Mouse (Mus musculus) urinary bladder, adult 18-20 months (tissue): ENCODE data around the gene Ifnar1.
"Not testable (repeated sequence)": the region's sequence is repeated elsewhere in the genome, so short reads cannot be mapped to it uniquely, and the experiment has no call there.

Source experiments
- DNase-seq, 2 experiments: peaks; one replicate each; pipeline ENCODE4 v3.0.0; 2022; ENCODE audit warnings: low spot score in 2 of 2, mixed read lengths in 2 of 2

Ifnar1 gene

DNA sequence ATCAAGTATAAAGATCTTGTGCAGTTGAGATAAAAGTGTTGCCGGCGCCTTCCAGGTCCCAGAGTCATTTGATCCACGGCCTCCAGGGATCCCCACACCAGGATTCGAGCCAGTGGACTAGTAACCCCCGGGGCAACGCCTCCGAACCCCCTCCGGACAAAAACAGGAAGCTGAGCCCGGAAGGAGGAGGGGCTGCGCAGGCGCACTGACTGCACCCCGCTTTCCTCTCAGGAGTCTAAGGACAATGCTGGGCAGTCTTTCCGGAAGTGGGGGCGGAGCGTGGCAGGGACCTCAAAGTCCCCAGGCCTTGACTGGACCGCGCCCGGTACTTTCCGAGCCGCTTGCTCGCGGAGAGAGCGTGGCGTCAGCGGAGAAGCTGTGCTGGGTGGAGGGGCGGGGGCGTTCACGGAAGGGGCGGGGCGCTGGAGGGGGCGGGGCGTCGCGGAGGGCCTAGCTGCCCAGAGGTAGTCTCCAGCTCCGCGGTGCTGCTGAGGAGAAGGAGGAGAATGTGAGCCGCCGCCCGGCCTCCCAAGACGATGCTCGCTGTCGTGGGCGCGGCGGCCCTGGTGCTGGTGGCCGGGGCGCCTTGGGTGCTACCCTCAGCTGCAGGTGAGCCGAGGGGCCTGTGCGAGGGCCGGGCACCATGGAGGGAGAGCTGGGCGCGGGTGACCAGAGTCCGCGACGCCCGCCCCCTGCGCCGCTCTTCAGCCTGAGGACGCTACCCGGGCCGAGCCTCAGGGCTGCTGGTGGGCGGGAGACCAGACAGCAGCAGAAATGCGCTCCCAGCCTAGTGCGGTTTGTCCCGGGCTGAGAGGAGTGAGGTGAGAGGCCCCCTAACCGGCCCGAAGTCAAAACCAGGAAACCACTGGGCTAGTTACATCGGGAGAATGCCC is at the start of gene Ifnar1:
TSS of gene Ifnar1 (plus strand) at position 431 of the 893 bp plus-strand sequence.
- DNase-seq = peak; percentile 96 to 100

DNA sequence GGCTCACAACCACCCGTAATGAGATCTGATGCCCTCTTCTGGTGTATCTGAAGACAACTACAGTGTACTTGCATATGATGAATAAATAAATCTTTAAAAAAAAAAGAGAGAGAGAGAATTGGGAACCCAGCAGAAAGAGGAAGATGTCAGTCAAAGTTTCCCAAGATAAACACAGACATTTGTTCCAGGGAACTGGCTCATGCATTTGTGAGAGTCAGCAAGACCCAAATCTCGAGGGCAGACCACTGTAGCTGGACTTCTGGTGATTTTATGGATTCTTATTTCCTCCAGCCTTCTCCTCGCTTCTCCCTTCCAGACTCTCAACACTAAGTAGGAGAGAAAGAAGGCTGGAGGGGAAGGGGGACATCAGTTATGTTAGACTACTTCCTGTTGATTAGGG is 47.0 kb upstream of the Ifnar1 start:
- no peak for DNase-seq

DNA sequence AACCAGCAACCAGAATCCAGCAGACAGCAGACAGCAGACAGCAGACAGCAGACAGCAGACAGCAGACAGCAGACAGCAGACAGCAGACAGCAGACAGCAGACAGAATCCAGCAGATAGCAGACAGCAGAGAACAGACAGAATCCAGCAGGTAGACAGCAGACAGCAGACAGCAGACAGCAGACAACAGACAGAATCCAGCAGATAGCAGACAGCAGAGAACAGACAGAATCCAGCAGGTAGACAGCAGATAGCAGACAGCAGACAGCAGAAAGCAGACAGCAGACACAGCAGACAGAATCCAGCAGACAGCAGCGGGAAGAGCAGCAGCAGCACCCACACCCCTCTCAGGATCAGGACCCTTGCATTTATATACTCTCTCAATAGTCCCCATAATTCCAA is 46.4 kb upstream of the Ifnar1 start:
- DNase-seq = not testable (repeated sequence)

DNA sequence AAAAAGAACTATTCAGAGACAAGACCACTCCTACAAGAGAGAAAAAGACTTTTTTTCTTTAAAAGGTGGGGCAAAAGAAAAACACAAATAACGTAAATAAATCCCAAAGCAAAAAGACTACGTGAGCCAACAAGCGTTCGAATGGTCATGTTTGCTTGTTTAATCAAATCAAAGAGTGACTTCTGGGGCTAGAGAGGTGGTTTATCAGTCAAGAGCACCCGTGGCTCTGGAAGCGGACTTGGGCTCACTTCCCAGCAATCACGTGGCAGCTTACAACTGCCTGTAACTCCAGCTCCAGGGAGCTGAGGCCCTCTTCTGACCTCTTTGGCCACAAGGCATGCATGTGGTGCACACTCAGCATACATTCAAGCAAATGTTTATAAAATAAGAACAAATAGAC is 43.7 kb upstream of the Ifnar1 start:
- no peak for DNase-seq

DNA sequence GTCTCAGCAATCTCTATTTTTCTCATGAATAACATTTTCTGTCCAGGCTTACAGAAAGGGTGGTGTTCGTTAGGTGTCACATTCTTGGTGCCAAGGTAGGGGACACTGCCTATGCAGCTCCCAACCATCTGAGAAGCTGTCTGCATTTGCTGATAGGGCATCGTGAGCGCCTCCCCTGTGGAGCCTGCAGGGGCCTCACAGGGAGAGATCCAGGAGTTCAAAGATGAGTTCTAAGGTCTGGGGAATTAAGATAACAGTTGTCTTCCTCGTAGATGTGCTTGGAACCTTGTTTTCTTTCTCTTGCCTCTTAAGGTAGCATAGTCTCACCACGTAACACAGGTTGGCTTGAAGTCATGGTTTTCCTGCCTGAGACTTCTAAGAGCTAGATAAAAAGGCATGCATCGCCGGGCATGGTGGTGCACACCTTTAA is 43.2 kb upstream of the Ifnar1 start:
- DNase-seq = no peak

DNA sequence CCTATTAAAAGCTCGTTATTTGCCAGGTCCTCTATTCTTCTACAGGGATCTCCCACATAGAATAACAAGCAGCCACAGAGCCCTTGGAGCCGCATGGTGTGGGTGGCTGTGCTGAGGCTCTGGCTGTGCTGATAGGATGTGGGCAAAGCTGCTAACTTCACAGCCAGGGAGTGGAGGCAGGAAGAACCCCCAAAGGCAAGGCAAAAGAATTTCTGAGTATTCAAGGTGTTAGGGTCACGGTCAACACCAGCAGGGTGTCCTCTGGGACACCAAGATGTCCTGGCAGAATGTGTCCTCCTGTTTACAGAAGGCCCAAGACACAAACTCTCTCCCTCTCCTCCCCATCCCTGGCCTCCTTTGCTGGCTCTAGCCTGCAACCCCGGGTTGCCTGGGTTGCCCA is 42.6 kb upstream of the Ifnar1 start:
- no peak for DNase-seq

DNA sequence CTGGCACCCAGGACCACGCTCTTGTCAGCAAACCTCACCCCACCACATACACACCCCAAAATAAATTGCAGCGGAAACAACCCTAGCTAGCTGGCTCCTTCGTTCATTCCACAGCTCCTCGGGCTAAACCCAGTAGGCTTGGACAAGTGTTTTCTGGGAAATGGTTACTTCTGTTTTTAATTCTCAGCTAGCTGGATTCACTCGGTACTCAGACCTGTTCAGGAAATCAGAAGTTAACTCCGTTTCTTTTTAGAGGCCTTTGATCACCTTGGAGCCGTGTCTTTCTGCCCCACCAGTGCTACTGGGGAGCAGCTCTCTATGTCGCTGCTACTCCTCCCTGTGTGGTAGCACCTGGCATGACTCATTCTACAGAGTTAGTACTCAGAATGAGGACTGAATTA is 41.8 kb upstream of the Ifnar1 start:
- no peak for DNase-seq

DNA sequence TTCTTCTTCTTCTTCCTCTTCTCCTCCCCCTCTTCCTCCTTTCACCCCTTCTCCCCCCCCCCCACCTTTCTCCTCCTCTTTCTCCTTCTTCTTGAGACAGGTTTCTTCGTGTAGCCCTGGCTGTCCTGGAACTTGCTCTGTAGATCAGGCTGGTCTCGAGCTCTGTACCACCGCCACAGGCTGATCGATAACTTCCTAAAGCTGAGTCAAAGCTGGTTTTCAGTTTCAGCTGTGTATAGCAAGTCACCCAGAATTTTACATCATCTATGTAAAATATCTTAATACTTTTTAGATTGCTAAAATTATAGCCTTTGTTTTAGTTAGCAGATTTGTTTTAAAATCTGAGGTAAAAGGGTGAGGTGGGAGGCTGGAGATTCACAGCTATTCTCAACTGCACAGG is 40.2 kb upstream of the Ifnar1 start:
- DNase-seq = no peak

DNA sequence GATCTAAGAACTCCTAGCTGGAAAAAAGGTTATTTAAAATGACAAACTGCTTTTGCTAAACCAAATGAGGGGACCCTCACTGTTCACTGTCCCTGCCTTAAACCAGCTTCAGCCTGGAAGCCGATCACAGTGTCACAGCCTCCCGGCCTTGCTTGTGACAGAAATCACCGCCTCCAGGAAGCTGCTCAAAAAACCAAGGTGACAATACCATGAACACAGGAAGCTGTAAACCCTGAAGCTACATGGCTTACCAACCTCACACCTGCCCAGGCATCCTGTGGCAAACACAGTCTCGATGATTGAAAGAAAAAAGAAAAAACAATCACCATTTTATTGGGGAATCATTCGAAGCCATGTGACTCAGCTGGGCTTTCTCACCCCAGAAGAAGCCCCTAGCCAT is 39.5 kb upstream of the Ifnar1 start:
- DNase-seq = no peak

DNA sequence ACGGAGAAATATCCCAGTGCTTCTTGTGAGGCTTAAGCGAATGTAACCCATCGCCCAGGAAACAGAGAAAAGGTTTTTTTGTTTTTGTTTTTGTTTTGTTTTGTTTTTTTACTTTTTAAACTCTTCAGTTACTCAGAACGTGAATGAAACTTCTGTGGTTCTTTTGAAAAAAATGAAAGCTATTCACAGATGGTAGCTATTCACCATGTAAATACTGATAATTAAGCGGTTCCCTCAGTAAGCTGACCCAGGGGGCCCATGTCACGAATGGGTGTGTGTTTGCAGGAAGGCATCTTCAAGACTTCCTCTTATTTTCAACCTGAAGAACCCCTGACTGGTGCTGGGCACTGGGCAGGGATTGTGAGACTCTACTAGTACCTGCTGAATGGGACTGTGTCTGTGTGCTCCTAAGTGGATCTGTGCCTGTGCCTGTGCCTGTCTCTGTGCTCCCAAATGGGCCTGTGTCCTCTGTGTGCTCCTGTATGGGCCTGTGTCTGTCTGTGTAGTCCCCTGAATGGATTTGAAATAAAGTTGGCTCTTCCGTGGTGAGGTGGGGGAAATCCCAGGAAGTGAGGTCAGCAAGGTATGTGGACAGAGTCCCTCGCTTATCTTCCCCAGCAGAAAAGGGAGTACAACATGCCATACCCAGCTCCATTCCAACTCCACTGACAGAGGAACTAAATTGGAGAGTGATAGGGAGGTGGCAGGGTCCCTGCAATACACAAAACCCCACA is 38.1 kb upstream of the Ifnar1 start:
- DNase-seq = no peak

DNA sequence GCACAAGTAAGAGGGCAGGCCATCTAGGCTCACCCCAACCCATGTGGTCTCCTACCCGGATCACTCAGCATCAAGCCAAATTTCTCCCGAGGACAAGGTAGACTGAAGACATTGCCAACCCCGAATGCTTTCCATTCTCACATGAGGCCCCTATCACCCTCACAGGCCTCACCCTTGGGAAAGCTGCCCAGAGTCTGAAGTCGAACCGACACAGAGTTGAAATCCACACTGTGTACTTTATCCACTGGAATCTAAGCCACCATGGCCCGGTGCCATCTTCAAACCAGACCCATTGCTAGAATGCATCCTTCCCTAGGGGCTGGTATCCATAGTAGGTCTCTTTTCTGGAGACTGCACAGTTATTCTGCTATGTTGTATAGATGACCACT is 37.5 kb upstream of the Ifnar1 start:
- no peak for DNase-seq

DNA sequence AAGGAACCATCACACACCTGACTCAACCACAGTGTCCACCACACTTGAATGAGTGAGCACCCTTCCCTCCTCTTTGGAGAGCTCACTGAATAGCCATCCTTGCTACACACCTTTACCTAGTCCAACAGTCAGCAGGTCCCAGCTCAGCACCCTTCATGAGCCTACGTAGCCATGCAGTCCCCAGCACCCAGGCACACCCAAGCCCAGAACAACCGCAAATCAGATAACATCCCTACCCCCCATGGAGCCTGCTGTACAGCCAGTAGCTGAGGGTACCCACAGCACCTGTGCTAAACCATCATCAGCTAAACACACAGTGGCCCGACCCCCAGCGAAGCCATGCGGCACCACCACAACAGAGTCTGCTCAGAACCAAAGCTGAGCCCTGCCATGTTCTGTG is 37.0 kb upstream of the Ifnar1 start:
- no peak for DNase-seq

DNA sequence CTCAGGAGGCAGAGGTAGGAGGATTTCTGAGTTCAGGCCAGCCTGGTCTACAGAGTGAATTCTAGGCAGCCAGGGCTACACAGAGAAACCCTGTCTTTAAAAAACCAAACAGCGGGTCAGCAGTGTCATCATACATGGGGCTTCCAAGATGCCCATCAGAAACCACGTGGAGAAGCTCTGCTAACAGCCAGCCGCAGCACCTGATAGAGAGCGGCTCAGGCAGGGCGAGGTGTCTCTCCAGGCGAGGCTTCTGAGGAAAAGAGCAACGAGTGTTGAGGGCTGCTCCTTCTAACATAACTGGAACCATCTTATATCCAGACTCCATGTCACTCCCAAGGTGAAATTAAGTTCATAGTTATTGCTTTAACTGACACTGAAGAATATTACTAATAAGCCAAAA is 36.1 kb upstream of the Ifnar1 start:
- no peak for DNase-seq

DNA sequence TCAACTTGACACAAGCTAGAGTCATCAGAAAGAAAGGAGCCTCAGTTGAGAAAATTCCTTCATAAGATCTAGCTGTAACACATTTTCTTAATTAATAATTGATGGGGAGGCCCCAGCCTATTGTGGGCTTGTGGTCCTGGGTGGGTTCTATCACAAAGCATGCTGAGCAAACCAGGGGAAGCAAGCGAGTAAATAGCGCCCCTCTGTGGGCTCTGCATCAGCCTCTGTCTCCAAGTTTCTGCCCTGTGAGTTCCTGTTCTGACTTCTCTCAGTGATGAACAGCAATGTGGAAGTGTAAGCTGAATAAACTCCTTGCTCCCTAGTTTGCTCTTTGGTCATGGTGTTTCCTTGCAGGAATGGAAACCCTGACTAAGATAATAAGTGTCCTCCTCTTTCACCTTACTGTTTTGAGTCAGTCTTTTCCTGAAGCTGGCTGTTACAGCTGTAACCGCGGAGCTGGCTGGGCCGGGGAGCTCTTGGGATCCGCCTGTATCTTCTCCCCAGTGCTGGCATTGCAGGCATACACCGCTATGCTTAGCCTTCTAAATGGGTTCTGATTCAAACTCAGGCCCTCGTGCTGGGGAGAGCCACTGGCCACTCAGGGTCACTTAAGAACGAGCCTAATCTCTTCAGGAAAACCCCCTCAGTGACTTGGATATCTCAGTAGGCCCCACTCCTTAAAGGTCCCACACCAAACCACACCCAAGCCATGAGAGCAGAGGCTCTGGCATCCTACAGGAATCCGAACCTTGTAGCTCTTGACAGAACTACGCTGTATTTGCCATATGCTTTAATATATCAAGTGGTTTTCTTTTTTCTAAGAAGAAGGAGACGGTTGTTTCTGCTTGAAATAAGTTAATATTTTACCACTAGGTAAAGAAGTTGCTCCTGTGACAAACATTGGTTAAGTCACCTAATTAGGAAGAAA is 34.6 kb upstream of the Ifnar1 start:
- no peak for DNase-seq

DNA sequence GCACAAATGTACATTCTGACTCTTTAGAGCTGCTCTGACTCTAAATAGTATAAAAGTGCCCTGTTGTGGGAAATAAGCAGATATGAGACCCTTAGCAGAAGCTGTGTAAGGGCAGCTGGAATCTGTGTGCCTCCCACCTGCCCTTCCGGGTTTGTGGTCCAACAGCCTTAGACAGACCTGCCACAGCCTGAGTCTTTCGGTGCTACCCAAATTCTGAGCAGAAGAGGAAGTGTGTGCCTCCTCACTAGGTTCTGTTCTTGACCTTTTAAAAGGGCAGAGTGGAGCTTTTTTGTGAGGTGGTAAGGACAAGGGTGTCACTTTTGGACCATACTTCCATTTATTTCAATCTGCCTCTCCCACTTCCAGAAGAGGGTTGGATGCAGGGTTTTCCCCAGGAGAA is 33.1 kb upstream of the Ifnar1 start:
- DNase-seq = no peak

DNA sequence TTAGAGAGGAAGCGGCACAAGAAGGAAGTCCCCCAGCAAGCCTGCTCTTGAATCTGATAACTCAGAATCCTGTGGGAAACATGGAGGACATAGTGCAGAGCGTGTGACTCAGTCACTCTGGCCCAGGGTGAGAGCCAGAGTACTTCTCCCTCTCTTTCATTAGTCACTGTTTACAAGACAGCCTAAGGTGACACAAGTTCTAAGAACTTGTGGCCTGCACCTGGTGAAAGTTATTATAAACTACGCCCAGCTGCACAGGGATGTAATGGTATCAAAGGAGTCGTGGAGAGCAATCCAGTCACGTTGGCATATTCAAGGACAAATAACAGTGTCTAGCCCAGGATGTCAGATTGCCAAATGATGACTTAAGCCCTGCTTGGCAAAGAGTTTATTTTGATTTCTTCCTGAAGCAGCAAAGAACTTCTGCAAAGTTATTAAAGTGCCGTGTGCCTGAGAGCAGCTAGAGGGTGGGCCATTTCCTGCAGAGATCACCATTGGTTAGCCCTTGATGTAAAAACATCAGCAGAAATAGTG is 32.6 kb upstream of the Ifnar1 start:
- no peak for DNase-seq

DNA sequence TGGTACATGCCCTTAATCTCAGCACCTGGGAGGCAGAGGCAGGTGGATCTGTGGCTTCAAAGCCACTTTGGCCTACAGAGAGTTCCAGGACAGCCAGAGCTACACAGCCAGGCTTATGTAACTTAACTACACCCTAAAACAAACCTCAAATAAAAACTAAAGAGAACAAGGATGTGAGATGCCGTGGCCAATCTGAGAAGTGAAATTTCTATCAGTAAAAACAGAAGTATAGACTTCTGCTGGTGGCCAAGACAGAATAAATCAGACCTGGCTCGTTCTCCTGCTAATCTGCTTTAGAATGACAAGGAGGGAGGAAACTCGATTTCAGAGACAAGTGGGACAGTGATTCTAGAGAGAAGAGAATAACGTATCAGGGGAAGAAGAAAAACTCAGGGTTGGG is 29.2 kb upstream of the Ifnar1 start:
- no peak for DNase-seq

DNA sequence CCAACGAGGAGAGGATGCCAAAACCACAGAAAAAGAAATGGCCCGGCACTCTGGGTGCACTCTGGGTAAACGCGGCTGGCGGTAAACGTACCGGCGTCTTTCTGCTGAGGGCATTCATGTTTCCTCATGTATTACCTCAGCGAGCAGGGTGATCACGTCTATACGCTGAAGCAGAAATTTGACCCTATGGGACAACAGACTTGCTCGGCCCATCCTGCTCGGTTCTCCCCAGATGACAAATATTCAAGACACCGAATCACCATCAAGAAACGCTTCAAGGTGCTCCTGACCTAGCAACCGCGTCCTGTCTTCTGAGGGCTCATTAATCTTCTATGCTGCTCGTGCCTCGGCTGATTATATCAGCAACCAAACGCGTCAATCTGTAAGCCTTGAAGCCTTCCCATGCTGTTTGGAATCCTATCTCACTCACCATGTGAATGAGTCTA is 26.7 kb upstream of the Ifnar1 start:
- DNase-seq = no peak

DNA sequence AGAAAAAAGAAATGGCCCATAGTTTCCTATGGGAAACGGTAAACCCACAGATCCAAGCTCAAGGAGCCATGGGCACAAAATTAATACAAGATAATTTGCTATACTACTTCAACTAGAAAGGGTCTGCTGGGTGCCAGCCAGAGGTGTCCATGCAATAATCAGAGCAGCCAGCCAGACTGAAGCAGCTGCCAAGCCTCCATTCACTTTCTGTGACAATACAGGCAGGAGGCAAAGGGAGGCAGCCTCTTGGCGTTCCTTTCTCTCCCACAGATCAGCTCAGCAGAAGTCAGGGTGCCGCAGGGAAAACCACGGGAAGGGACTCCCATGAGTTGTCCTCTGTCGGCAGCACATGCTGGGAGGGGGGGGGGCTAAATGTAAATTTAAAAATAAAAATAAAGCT is 26.1 kb upstream of the Ifnar1 start:
- DNase-seq = no peak

DNA sequence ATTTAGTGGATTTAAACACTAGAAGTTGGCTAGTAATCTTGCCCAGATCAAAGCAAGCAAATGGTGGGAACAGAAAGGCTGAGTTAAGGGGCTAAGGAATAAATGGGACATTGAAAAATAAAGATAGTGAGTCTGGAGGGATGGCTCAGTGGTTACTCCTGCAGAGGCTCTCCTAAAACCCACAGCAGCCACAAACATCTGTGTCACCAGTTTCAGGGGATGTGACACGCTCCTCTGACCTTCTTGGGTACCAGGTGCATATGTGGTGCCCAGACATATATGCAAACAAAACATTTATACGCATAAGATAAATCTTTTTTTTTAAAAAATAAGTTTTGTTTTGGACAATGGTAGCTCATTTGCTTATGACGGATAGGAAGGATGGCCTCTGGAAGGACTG is 25.6 kb upstream of the Ifnar1 start:
- no peak for DNase-seq

DNA sequence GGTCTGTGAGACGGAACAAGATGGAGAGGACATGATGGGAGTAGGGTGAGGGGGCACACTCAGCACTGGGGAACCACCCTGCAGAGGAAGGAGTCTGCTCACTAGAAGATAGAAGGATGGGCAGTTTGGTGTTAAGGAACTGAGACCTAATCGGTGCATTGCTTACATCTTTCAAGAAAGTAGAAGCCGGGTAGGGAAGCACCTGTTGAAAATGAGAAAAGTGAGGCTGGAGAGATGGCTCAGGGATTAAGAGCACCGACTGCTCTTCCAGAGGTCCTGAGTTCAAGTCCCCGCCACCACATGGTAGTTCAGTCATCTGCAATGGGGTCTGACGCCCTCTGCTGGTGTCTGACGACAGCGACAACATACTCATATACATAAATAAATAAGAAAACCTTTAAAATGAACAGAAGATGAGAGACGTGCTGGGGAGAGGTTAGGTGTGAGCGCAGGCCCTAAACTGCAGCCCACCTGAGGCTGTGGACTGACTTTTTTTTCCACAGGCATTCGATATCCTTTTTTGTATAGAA is 25.1 kb upstream of the Ifnar1 start:
- DNase-seq = no peak
